Mouse (Mus musculus) intestine, embryonic 14.5 days (tissue): ENCODE results near the gene Fchsd2. TPM values are rescaled to one million over a fixed set of nuclear protein-coding genes. Genes with fewer than 3 reads are reported as not detected.

Experiments used
- ATAC-seq: fragments of 200-750 bp; cut with Nextera tagmentation; replicated peaks from 2 replicates; pipeline ENCODE4 v1.8.0; 2017; ENCODE audit warnings: low read depth, moderate number of reproducible peaks, moderate TSS enrichment, moderate library complexity; ENCODE audit not compliant: low FRiP score, low TSS enrichment
- DNase-seq: peaks from one replicate; pipeline ENCODE4 v3.0.0-alpha.2; 2018; ENCODE audit warnings: low spot score
- H3K27ac ChIP-seq: fragments of 300-500 bp; sonication (generic); 2 replicates; pipeline ENCODE4 v1.5.1; 2014; ENCODE audit warnings: low read depth, mild to moderate bottlenecking, control low read depth
- H3K27me3 ChIP-seq: fragments of 300-500 bp; sonication (generic); replicated peaks from 2 replicates; pipeline ENCODE4 v1.6.1; 2014; ENCODE audit warnings: low read length, control low read depth; ENCODE audit not compliant: control insufficient read depth, insufficient read depth
- H3K36me3 ChIP-seq: fragments of 300-500 bp; sonication (generic); 2 replicates; pipeline ENCODE4 v1.6.1; 2014; ENCODE audit warnings: low read length, control low read depth; ENCODE audit not compliant: control insufficient read depth, insufficient read depth
- H3K4me1 ChIP-seq: fragments of 300-500 bp; sonication (generic); replicated peaks from 2 replicates; pipeline ENCODE4 v1.6.1; 2014; ENCODE audit warnings: low read length, control low read depth, mixed read lengths; ENCODE audit not compliant: control insufficient read depth, insufficient read depth
- H3K4me2 ChIP-seq: fragments of 300-500 bp; sonication (generic); 2 replicates; pipeline ENCODE4 v1.6.1; 2014; ENCODE audit warnings: low read length
- H3K4me3 ChIP-seq: fragments of 300-500 bp; sonication (generic); 2 replicates; pipeline ENCODE4 v1.5.1; 2014; ENCODE audit warnings: low read depth, low read length, control low read depth, mixed read lengths
- H3K9ac ChIP-seq: fragments of 300-500 bp; sonication (generic); 2 replicates; pipeline ENCODE4 v1.6.1; 2014; ENCODE audit warnings: mild to moderate bottlenecking, low read length
- H3K9me3 ChIP-seq: fragments of 300-500 bp; sonication (generic); 2 replicates; pipeline ENCODE4 v1.6.1; 2016; ENCODE audit warnings: low read length, control low read depth; ENCODE audit not compliant: control insufficient read depth
- WGBS: fragments of 180-500 bp; shearing (Covaris S2); extraction: QIAGEN DNeasy Blood & Tissue Kit; methylation state at CpG from one replicate; pipeline ENCODE4 v1.1.7; 2014; 5-methylcytosine and 5-hydroxymethylcytosine counted together
- polyA plus RNA-seq: library from polyadenylated mRNA; unstranded; fragments of >200 nt; fragmentation: Nextera tagmentation; extraction: Ambion mirVana; gene quantifications from 2 replicates; pipeline ENCODE4 v1.2.1, GENCODE M21; 2014

The Fchsd2 gene
- polyA plus RNA-seq, 1 experiment from 2014 or later: 24.4 TPM

DNA sequence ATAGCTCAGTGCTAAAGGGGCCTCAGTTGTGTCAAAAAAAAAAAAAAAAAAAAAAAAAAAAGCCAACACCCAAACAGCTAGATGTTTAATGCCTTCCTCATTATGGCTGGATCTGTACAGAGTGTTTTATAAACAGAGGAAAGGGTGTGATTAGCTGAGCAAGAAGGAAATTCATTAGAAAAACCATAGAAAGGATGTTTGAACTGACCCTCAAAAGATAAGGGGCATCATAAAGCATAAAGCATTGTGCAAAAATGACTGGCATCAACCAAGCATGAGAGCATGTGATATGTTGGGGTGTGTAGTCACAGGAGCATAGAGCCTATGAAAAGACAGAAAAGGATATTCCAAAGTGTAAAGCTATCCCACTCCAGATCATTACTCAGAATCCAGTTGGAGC, 165.8 kb downstream of the Fchsd2 start:
- no peak for ATAC-seq

DNA sequence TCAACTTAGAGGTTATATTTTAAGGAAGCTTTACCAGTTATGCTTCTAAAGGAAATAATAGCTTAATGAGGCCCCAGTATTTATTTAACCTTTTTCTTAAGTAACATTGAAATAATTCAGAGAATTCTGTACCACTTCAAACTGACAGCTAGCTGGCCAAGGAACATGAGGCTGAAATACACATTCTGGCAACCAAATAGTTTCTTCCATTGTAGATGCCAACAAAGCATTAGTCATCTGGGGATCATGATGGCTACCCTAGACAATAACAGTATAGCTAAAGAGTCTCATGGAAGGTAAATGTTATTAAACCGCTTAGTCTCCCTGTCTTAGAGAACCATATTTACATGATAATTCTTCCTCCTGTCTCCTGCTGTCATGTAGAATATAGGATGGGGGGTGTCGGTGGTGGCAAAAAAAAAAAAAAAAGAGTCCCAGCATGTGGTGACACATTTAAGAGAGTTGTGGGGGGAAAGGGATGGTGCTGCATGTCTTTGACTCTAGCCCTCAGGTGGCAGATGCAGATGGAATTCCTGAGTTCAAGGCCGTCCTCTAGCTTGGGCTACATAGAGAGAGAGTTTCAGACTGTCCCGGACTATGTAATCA, 169.4 kb downstream of the Fchsd2 start:
- H3K4me1 ChIP-seq: no peaks in the 10 kb centered on the region
- no peaks in the 10 kb centered on the region for H3K27me3 ChIP-seq
- no peak for DNase-seq
- no peak for ATAC-seq
- no peaks in the 10 kb centered on the region for H3K9me3 ChIP-seq
- no peak overlapping the region for H3K27ac ChIP-seq
- no peak overlapping the region for H3K4me2 ChIP-seq
- H3K36me3 ChIP-seq: peaks cover 24% of the 10 kb centered on the region
- WGBS: 72% methylated on average over 4 of the region's 4 CpGs
- H3K4me3 ChIP-seq: no peak overlapping the region
- H3K9ac ChIP-seq: no peak overlapping the region

More for the DNA sequence above, 165.8 kb downstream of the Fchsd2 start:
- Histone ChIP-seq H3K4me3 (no peak overlapping the region), H3K4me2 (no peak overlapping the region), H3K36me3 (peaks cover 39% of the 10 kb centered on the region), H3K27me3 (no peaks in the 10 kb centered on the region), H3K4me1 (no peaks in the 10 kb centered on the region), H3K9me3 (no peaks in the 10 kb centered on the region), H3K27ac (no peak overlapping the region), H3K9ac (no peak overlapping the region)
- DNase-seq: no peak

GRCm38 (mm10) chr7:101263511-101263910, 170.8 kb downstream of the Fchsd2 start:
- ATAC-seq: no peak
- no peak for DNase-seq
- Histone ChIP-seq H3K9ac (no peak overlapping the region), H3K27me3 (no peaks in the 10 kb centered on the region), H3K4me1 (no peaks in the 10 kb centered on the region), H3K27ac (no peak overlapping the region), H3K36me3 (peaks cover 24% of the 10 kb centered on the region), H3K4me3 (no peak overlapping the region), H3K4me2 (no peak overlapping the region), H3K9me3 (no peaks in the 10 kb centered on the region)

GRCm38 (mm10) chr7:101267457-101268259, 175.0 kb downstream of the Fchsd2 start:
- DNase-seq (no peak), ATAC-seq (no peak)
- Histone ChIP-seq H3K27ac (peak overlapping the region; percentile 40; the same call in 1 of the 2 replicates), H3K4me1 (no peaks in the 10 kb centered on the region), H3K27me3 (no peaks in the 10 kb centered on the region), H3K9me3 (no peaks in the 10 kb centered on the region), H3K4me2 (no peak overlapping the region), H3K9ac (no peak overlapping the region), H3K36me3 (peaks cover 21% of the 10 kb centered on the region), H3K4me3 (no peak overlapping the region)
- WGBS: 52% methylated on average over 3 of the region's 3 CpGs

GRCm38 (mm10) chr7:101271602-101272001, 178.9 kb downstream of the Fchsd2 start:
- Histone ChIP-seq H3K27ac (no peak overlapping the region), H3K9ac (no peak overlapping the region), H3K36me3 (peaks cover 49% of the 10 kb centered on the region), H3K27me3 (no peaks in the 10 kb centered on the region), H3K4me3 (no peak overlapping the region), H3K4me1 (no peaks in the 10 kb centered on the region), H3K9me3 (no peaks in the 10 kb centered on the region), H3K4me2 (no peak overlapping the region)
- DNase-seq (no peak), ATAC-seq (no peak)
- 83% methylated on average over 1 of the region's 1 CpGs for WGBS

DNA sequence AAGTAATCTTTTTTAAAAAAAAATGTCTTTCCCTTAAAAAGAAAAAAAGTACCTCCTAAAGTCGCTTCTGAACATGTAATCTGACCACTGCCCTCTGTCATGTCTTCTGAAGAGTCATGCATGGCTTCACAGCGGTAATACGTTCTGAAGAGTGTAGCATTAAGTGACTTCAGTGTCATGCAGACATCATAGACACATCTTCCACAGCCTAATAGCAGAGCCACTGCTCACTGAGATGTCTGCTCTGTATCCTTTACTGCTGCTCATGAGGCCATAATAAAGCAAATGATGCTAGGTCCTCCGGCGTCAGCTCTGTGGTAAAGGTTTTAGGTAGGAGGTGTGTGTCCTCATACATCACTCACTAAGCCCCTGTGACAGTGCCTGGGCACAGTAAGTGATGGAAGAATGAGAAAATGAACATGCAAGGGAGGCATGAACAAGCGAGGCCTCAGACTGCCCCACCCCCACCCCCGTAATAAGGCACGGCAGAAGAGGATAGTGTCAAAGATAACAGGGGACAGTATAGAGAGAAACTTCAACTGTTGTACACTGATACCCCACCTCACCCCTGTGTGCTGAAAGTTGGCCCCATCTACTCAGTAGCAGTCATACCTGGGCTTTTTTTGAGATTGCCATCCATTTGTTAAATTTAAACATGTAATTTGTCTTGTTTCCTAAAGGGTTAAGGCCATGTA, 179.9 kb downstream of the Fchsd2 start:
- Histone ChIP-seq H3K9ac (no peak overlapping the region), H3K4me1 (no peaks in the 10 kb centered on the region), H3K4me3 (no peak overlapping the region), H3K27ac (no peak overlapping the region), H3K9me3 (no peaks in the 10 kb centered on the region), H3K27me3 (no peaks in the 10 kb centered on the region), H3K36me3 (peaks cover 58% of the 10 kb centered on the region), H3K4me2 (no peak overlapping the region)
- DNase-seq (no peak), ATAC-seq (no peak)
- WGBS: 91% methylated on average over 8 of the region's 8 CpGs

DNA sequence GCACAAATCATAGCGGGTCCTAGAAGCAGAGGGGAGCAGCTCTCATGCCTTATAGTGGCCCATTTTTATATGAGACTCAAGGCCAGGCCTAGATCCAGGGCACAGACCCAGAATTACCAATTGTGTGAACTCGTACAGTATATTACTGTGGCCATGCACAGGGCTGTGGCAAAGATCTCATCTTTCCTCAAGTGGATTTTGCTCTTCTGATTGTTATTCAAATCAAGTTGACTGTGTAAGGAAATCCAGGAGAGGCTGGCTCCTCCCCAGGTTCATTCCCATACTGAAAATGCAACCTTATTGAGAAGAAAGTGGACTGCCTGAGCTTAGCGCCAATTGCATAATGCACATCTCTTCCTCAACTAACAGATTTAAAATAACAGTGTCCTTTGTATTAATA, 190.1 kb downstream of the Fchsd2 start:
- no peak overlapping the region for H3K4me2 ChIP-seq
- H3K9ac ChIP-seq: no peak overlapping the region
- H3K27me3 ChIP-seq: no peaks in the 10 kb centered on the region
- ATAC-seq (no peak), DNase-seq (no peak)
- H3K4me1 ChIP-seq: no peaks in the 10 kb centered on the region
- no peak overlapping the region for H3K4me3 ChIP-seq
- no peaks in the 10 kb centered on the region for H3K9me3 ChIP-seq
- WGBS: 93% methylated on average over 3 of the region's 3 CpGs
- peaks cover 78% of the 10 kb centered on the region for H3K36me3 ChIP-seq
- H3K27ac ChIP-seq: no peak overlapping the region

- no peak overlapping the region for H3K27ac ChIP-seq
- H3K4me1 ChIP-seq: no peaks in the 10 kb centered on the region
- no peaks in the 10 kb centered on the region for H3K27me3 ChIP-seq
- no peak overlapping the region for H3K4me3 ChIP-seq
- no peak overlapping the region for H3K4me2 ChIP-seq
- no peak for ATAC-seq
- H3K36me3 ChIP-seq: peaks cover 73% of the 10 kb centered on the region
- DNase-seq: no peak
- no peak overlapping the region for H3K9ac ChIP-seq
- 85% methylated on average over 1 of the region's 1 CpGs for WGBS
- H3K9me3 ChIP-seq: no peaks in the 10 kb centered on the region
Measured at GRCm38 (mm10) chr7:101284504-101284903, 191.8 kb downstream of the Fchsd2 start.
